Mouse (Mus musculus): ENCODE measurements around the gene Pcgf2. TPM values are rescaled to one million over a fixed set of nuclear protein-coding genes. Genes with fewer than 3 reads are reported as not detected.
"Not testable (repeated sequence)": the region's sequence is repeated elsewhere in the genome, so short reads cannot be mapped to it uniquely, and the experiment has no call there.

Pcgf2 gene
- total RNA-seq, 2 experiments from 2014 or later = 2.1 to 2.3 TPM

GRCm38 (mm10) chr11:97657967-97658366 lies 42.3 kb downstream of the Pcgf2 start:
- intact Hi-C loops (cut with DNase I); DNase-seq: not testable (repeated sequence)

- DNase-seq = no peak
- intact Hi-C loops (cut with DNase I) = no loop called here
These were observed 42.9 kb downstream of the Pcgf2 start for GRCm38 (mm10) chr11:97657184-97657945.

GRCm38 (mm10) chr11:97656269-97656971 lies 43.9 kb downstream of the Pcgf2 start:
- intact Hi-C loops (cut with DNase I) = no loop called here
- DNase-seq = no peak

DNA sequence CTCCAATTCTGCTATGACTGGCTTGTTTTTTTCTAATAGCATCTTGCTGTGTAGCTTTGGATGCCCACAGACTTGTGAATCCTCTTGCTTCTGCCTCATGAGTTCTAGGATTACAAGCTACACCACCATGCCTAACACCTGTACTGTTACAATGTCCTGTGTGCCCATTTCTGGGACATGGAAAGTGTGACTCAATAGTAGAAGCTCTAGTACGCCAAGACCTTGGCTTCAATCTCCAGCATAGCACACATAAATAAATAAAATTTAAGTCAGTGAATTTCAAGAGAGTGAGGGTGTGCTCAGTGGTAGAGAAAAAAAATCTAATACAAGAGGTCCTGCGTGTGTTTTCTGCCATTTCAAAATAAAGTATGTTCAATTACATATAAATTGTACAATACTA lies 46.1 kb downstream of the Pcgf2 start:
- no peak for DNase-seq
- intact Hi-C loops (cut with DNase I) = no loop called here

- intact Hi-C loops (cut with DNase I); DNase-seq: not testable (repeated sequence)
These were observed 46.9 kb downstream of the Pcgf2 start for GRCm38 (mm10) chr11:97653376-97653775.

DNA sequence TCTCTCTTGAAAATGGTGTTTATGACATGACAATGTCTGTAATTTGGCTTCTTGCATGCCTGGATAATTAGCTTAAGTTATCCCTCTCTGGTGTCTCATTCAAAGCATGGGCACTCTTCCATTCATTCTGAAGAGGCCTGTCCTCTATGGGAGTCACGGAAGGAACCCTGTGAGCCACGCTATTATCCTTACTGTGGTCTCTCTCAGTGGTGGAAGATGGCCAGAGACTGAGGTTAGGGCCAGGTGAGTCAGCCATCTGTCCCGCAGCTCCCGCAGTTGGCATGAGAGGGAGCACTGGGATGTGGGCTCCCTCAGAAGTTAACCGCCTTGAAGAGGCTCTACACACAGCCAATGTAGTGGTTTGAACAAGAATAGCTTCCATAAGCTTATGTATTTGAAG lies 50.0 kb downstream of the Pcgf2 start:
- no peak for DNase-seq
- intact Hi-C loops (cut with DNase I) = no loop called here

- DNase-seq; intact Hi-C loops (cut with DNase I): not testable (repeated sequence)
These were observed 51.8 kb downstream of the Pcgf2 start for GRCm38 (mm10) chr11:97648541-97648940.

GRCm38 (mm10) chr11:97644834-97645233 lies 55.5 kb downstream of the Pcgf2 start:
- peak; percentile 60 to 73 for DNase-seq
- intact Hi-C loops (cut with DNase I) = loop anchor here (1.0 kb wide), 1 partner anchor 45 kb away; no protein-coding TSS in a partner anchor

- DNase-seq = no peak
- intact Hi-C loops (cut with DNase I) = no loop called here
These were observed 56.8 kb downstream of the Pcgf2 start for GRCm38 (mm10) chr11:97643380-97644055.

DNA sequence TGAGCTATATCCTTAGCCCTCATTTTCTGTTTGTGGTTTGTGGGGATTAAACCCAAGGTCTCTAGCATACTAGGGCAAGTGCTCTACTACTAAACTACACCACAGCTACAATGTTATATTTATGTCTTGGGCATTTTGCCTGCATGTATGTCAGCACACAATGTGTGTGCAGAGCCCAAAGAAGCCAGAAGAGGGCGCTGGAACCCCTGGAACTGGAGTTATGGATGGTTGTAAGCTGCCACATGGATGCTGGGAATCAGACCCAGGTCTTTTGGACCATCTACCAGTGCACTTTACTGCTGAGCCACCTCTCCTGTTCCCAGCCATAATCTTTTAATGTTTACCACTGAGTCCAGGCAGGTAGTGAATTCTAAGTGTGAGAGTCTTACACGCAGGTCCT lies 57.6 kb downstream of the Pcgf2 start:
- intact Hi-C loops (cut with DNase I) = no loop called here
- no peak for DNase-seq

DNA sequence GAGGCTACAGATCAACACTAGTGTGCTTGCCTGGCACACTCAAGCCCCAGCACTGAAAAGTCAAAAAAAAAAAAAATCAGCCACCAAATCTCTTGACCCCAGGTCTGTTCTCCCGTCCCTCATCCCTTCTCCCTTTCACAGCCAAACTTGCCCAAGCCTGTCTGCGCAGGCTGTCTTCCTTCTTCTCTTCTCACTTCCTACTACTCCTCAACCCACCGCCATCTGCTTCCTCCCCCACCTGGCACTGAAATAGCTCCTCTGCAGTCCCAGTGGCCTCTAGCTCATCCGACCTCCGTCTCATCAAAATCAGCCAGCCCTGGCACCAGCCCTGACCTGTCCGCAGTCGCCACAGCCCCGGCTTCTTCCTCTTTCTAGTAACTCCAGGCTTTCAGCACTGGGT lies 58.6 kb downstream of the Pcgf2 start:
- no peak for DNase-seq
- intact Hi-C loops (cut with DNase I) = no loop called here

Small RNA genes within 50 kb of the gene (microRNA-seq; reads per million reads assigned to microRNA genes)
- gene Gm24158 (0 to 0.72 reads per million in 2 experiments), gene Mir6927 (0 reads per million in 2 experiments), gene Mir8102 (0 to 0.36 reads per million in 2 experiments)

Other genes starting within 250 kb of the Pcgf2 start
- not detected for gene 4933428G20Rik, start 200.2 kb downstream of the Pcgf2 start, total RNA-seq (2021)
- gene Srcin1, start 124.3 kb downstream of the Pcgf2 start, total RNA-seq (2021) = under 1 TPM; 0.59 to 0.72 TPM
- 1 to 10 TPM in 1 of 2 experiments, under 1 TPM in 1; 0.91 to 1.2 TPM for gene Epop, start 70.8 kb downstream of the Pcgf2 start, total RNA-seq (2021)
- gene Mllt6, start 37.1 kb downstream of the Pcgf2 start, total RNA-seq (2021) = 10 to 100 TPM; 40.7 to 46.4 TPM
- 100 to 1,000 TPM; 103 to 108 TPM for gene Cisd3, start 14.7 kb downstream of the Pcgf2 start, total RNA-seq (2021)
- 100 to 1,000 TPM; 124 to 129 TPM for gene Psmb3, start 2.9 kb upstream of the Pcgf2 start, total RNA-seq (2021)
- gene Pip4k2b, start 44.2 kb upstream of the Pcgf2 start, total RNA-seq (2021) = 10 to 100 TPM; 44.0 to 47.0 TPM
- 1 to 10 TPM; 5.5 to 5.7 TPM for gene Cwc25, start 66.1 kb upstream of the Pcgf2 start, total RNA-seq (2021)
- not detected for gene 1700001P01Rik, start 75.4 kb upstream of the Pcgf2 start, total RNA-seq (2021)
- gene Rpl23, start 81.9 kb upstream of the Pcgf2 start, total RNA-seq (2021) = 100 to 1,000 TPM; 349 to 430 TPM
- 10 to 100 TPM; 14.2 to 15.4 TPM for gene Lasp1, start 98.5 kb upstream of the Pcgf2 start, total RNA-seq (2021)
- under 1 TPM; 0.31 to 0.64 TPM for gene B230217C12Rik, start 140.3 kb upstream of the Pcgf2 start, total RNA-seq (2021)
- gene Fbxo47, start 183.7 kb upstream of the Pcgf2 start, total RNA-seq (2021) = not detected